25 mouse cellular contexts compared by ENCODE assay signal in genomic region chr11:49241471-49241870, GRCm38 (mm10). TPM values are rescaled to one million over a fixed set of nuclear protein-coding genes. Genes with fewer than 3 reads are reported as not detected.
DNase-seq lines count a peak whose midpoint lies in the region; ATAC-seq lines count a peak whose summit lies in the region.
"Had no signal": no experiment of that assay in that cellular context is flagged by ENCODE, and none has a peak within 500 bp of the region (broad histone marks: within the 10 kb centered on the region; RNA-seq: fewer than 3 reads in every experiment).

No protein-coding gene starts in this region.

- H3K36me3 ChIP-seq in kidney, embryonic 14.5 days (ENCODE audit: control insufficient read depth, insufficient read depth, low read length): no peaks in the 10 kb centered on the region
- no peaks in the 10 kb centered on the region for H3K36me3 ChIP-seq in intestine, embryonic 15.5 days
- H3K36me3 ChIP-seq: embryonic facial prominence, embryonic 10.5 days; heart, embryonic 15.5 days; limb, embryonic 15.5 days; neural tube, embryonic 13.5 days; stomach, embryonic 15.5 days had no signal

- H3K4me2 ChIP-seq in kidney, embryonic 14.5 days (replicated peaks; ENCODE audit: low read depth, low read length): no peak overlapping the region
- no peak overlapping the region for H3K4me2 ChIP-seq in intestine, embryonic 15.5 days (replicated peaks)
- H3K4me2 ChIP-seq: heart, embryonic 15.5 days; limb, embryonic 15.5 days; neural tube, embryonic 13.5 days; stomach, embryonic 15.5 days had no signal

- WGBS in kidney, embryonic 14.5 days: 67% methylated on average over 1 of the region's 1 CpGs
- WGBS in intestine, embryonic 15.5 days: 67% methylated on average over 1 of the region's 1 CpGs

- no peak overlapping the region for H3K9ac ChIP-seq in kidney, embryonic 14.5 days (ENCODE audit: low read depth, low read length)
- H3K9ac ChIP-seq in intestine, embryonic 15.5 days: no peak overlapping the region
- H3K9ac ChIP-seq: heart, embryonic 15.5 days; limb, embryonic 15.5 days; neural tube, embryonic 13.5 days; stomach, embryonic 15.5 days had no signal

- peak; percentile 40 for DNase-seq in kidney, postnatal 14 days
- DNase-seq in spleen, postnatal 36 days (ENCODE audit: low spot score in 2 of 2): peak; percentile 54 to 61
- DNase-seq in spleen, postnatal 14 days (ENCODE audit: low spot score in 2 of 2): no peak
- DNase-seq in gastrocnemius, postnatal 4 days (ENCODE audit: low spot score in 2 of 2): no peak
- DNase-seq: adrenal gland, adult 2 months; cerebellum, adult 8-10 months; midbrain, embryonic 14.5 days; right cerebral cortex, adult 18-20 months; thymus, adult 18-20 months had no signal

- H3K9me3 ChIP-seq in kidney, embryonic 14.5 days (ENCODE audit: control insufficient read depth, low read length): 0 out of 2 replicates have a peak, but pooled peaks cover 3% of the 10 kb centered on the region
- H3K9me3 ChIP-seq in intestine, embryonic 15.5 days: no peaks in the 10 kb centered on the region
- H3K9me3 ChIP-seq: embryonic facial prominence, embryonic 10.5 days; heart, embryonic 15.5 days; limb, embryonic 15.5 days; megakaryocyte, embryonic 14.5 days; neural tube, embryonic 13.5 days; stomach, embryonic 15.5 days had no signal

- no peak overlapping the region for H3K4me3 ChIP-seq in kidney, embryonic 14.5 days (ENCODE audit: low read length)
- H3K4me3 ChIP-seq in intestine, embryonic 15.5 days (replicated peaks): no peak overlapping the region
- H3K4me3 ChIP-seq: embryonic facial prominence, embryonic 10.5 days; heart, embryonic 15.5 days; limb, embryonic 15.5 days; megakaryocyte, embryonic 14.5 days; neural tube, embryonic 13.5 days; stomach, embryonic 15.5 days had no signal

- H3K27me3 ChIP-seq in kidney, embryonic 14.5 days (ENCODE audit: control insufficient read depth, insufficient read depth, low read length): no peaks in the 10 kb centered on the region
- H3K27me3 ChIP-seq in intestine, embryonic 15.5 days (replicated peaks): no peaks in the 10 kb centered on the region
- H3K27me3 ChIP-seq: heart, embryonic 15.5 days; limb, embryonic 15.5 days; megakaryocyte, embryonic 14.5 days; neural tube, embryonic 13.5 days; stomach, embryonic 15.5 days had no signal

- H3K4me1 ChIP-seq in kidney, embryonic 14.5 days (ENCODE audit: control insufficient read depth, insufficient read depth, low read length): peaks cover 13% of the 10 kb centered on the region
- peaks cover 9% of the 10 kb centered on the region; the same call in 1 of the 2 replicates for H3K4me1 ChIP-seq in intestine, embryonic 15.5 days (replicated peaks)

- ATAC-seq in kidney, embryonic 14.5 days (ENCODE audit: low FRiP score, low TSS enrichment): no peak
- peak; percentile 33 for ATAC-seq in common myeloid progenitor, adult 5-6 weeks (replicated peaks; ENCODE audit: low read depth, poor library complexity, severe bottlenecking)
- no peak for ATAC-seq in intestine, embryonic 15.5 days

- no peak overlapping the region for H3K27ac ChIP-seq in kidney, embryonic 14.5 days (ENCODE audit: low read depth, low read length)
- H3K27ac ChIP-seq in intestine, embryonic 15.5 days: no peak overlapping the region
- H3K27ac ChIP-seq: embryonic facial prominence, embryonic 10.5 days; heart, embryonic 15.5 days; limb, embryonic 15.5 days; neural tube, embryonic 13.5 days; stomach, embryonic 15.5 days had no signal

RNA-seq across cellular contexts. Expression of gene Mgat1, which starts 2.5 kb away (rescaled TPM):
- polyA plus RNA-seq in kidney, embryonic 14.5 days (2014; fragmentation: Nextera tagmentation; extraction: Ambion mirVana): 43.8 and 55.3 TPM in 2 replicates
- 54.5 and 81.2 TPM in 2 replicates for total RNA-seq in common myeloid progenitor, adult 5-6 weeks (2017)
- 10 to 100 TPM; 61.3 to 67.4 TPM for total RNA-seq in gastrocnemius, postnatal 4 days (2021)
- polyA plus RNA-seq in intestine, embryonic 15.5 days (2015; fragmentation: Nextera tagmentation; extraction: Ambion mirVana): 53.5 and 61.2 TPM in 2 replicates

RNA-seq across cellular contexts. Expression of gene Olfr1393, which starts 36.6 kb away (rescaled TPM):
- not detected in 2 replicates for polyA plus RNA-seq in kidney, embryonic 14.5 days (2014; fragmentation: Nextera tagmentation; extraction: Ambion mirVana)
- total RNA-seq in common myeloid progenitor, adult 5-6 weeks (2017): not detected in 2 replicates
- total RNA-seq in gastrocnemius, postnatal 4 days (2021): under 1 TPM; 0.16 to 0.22 TPM
- polyA plus RNA-seq in intestine, embryonic 15.5 days (2015; fragmentation: Nextera tagmentation; extraction: Ambion mirVana): not detected in 2 replicates
- total RNA-seq: gastrocnemius, adult 8-10 months had no signal
- polyA plus RNA-seq: adrenal gland, adult 2 months; embryonic facial prominence, embryonic 10.5 days; forebrain, embryonic 11.5 days; heart, embryonic 15.5 days; hindbrain, embryonic 11.5 days; limb, embryonic 15.5 days; neural tube, embryonic 13.5 days; stomach, embryonic 15.5 days had no signal

RNA-seq across cellular contexts. Expression of gene Zfp62, which starts 38.4 kb away (rescaled TPM):
- polyA plus RNA-seq in kidney, embryonic 14.5 days (2014; fragmentation: Nextera tagmentation; extraction: Ambion mirVana): 27.6 and 51.1 TPM in 2 replicates
- total RNA-seq in common myeloid progenitor, adult 5-6 weeks (2017): 149 and 168 TPM in 2 replicates
- 10 to 100 TPM; 30.4 to 39.9 TPM for total RNA-seq in gastrocnemius, postnatal 4 days (2021)
- polyA plus RNA-seq in intestine, embryonic 15.5 days (2015; fragmentation: Nextera tagmentation; extraction: Ambion mirVana): 24.4 and 28.6 TPM in 2 replicates

RNA-seq across cellular contexts. Expression of gene Olfr1392, which starts 43.6 kb away (rescaled TPM):
- not detected in 2 replicates for polyA plus RNA-seq in kidney, embryonic 14.5 days (2014; fragmentation: Nextera tagmentation; extraction: Ambion mirVana)
- total RNA-seq in common myeloid progenitor, adult 5-6 weeks (2017): not detected in 2 replicates
- total RNA-seq in gastrocnemius, postnatal 4 days (2021): not detected
- polyA plus RNA-seq in intestine, embryonic 15.5 days (2015; fragmentation: Nextera tagmentation; extraction: Ambion mirVana): not detected in 2 replicates
- total RNA-seq: adrenal gland, adult 2 months; gastrocnemius, adult 8-10 months; heart, adult 8-10 months; left cerebral cortex, adult 18-20 months; left cerebral cortex, postnatal 36 days had no signal
- polyA plus RNA-seq: forebrain, embryonic 11.5 days; heart, embryonic 15.5 days; hindbrain, embryonic 11.5 days; liver, embryonic 16.5 days; midbrain, embryonic 14.5 days; neural tube, embryonic 13.5 days; stomach, embryonic 15.5 days had no signal

RNA-seq across cellular contexts. Expression of gene Btnl9, which starts 54.5 kb away (rescaled TPM):
- polyA plus RNA-seq in kidney, embryonic 14.5 days (2014; fragmentation: Nextera tagmentation; extraction: Ambion mirVana): 1.6 and 3.1 TPM in 2 replicates
- 11.1 and 13.6 TPM in 2 replicates for total RNA-seq in common myeloid progenitor, adult 5-6 weeks (2017)
- 10 to 100 TPM; 10.8 to 11.8 TPM for total RNA-seq in gastrocnemius, postnatal 4 days (2021)
- 1.7 and 2.2 TPM in 2 replicates for polyA plus RNA-seq in intestine, embryonic 15.5 days (2015; fragmentation: Nextera tagmentation; extraction: Ambion mirVana)
- total RNA-seq: left cerebral cortex, adult 18-20 months; left cerebral cortex, postnatal 36 days had no signal
- polyA plus RNA-seq: hindbrain, embryonic 11.5 days; midbrain, embryonic 14.5 days had no signal

Comparison
In these comparisons a context has a peak if more than half of its experiments do, and no peak if none do; other contexts are left out.
1. DNase-seq: peak in kidney, postnatal 14 days (single experiment) and spleen, postnatal 36 days (2 of 2); none in spleen, postnatal 14 days (0 of 2) and gastrocnemius, postnatal 4 days (0 of 2).